Mouse (Mus musculus) kidney, postnatal 14 days (tissue): ENCODE results near the gene Cdk15.
A peak's percentile ranks its signal among the peaks of the same experiment; 100 is the strongest.

ENCODE experiments used
- DNase-seq: peaks from one replicate; pipeline ENCODE4 v3.0.0; 2022; ENCODE audit warnings: mixed read lengths

Cdk15 gene

GRCm38 (mm10) chr1:59333386-59333759, 76.7 kb downstream of the Cdk15 start:
- DNase-seq = no peak

- DNase-seq = no peak
Measured at GRCm38 (mm10) chr1:59333860-59334561, 77.3 kb downstream of the Cdk15 start.

GRCm38 (mm10) chr1:59334562-59334890, 77.8 kb downstream of the Cdk15 start:
- DNase-seq = no peak

GRCm38 (mm10) chr1:59336256-59336655, 79.5 kb downstream of the Cdk15 start:
- no peak for DNase-seq

GRCm38 (mm10) chr1:59340814-59341588, 84.3 kb downstream of the Cdk15 start:
- DNase-seq = no peak

- no peak for DNase-seq
Measured at GRCm38 (mm10) chr1:59341697-59342096, 85.0 kb downstream of the Cdk15 start.

GRCm38 (mm10) chr1:59342146-59342545, 85.4 kb downstream of the Cdk15 start:
- DNase-seq = no peak

- DNase-seq = no peak
Measured at GRCm38 (mm10) chr1:59352706-59353105, 96.0 kb downstream of the Cdk15 start.

GRCm38 (mm10) chr1:59355440-59355839, 98.7 kb downstream of the Cdk15 start:
- DNase-seq = no peak

GRCm38 (mm10) chr1:59359136-59359535, 102.4 kb downstream of the Cdk15 start:
- DNase-seq = no peak

- DNase-seq = no peak
Measured at GRCm38 (mm10) chr1:59360834-59361233, 104.1 kb downstream of the Cdk15 start.

- DNase-seq = no peak
Measured at GRCm38 (mm10) chr1:59361460-59361859, 104.8 kb downstream of the Cdk15 start.

GRCm38 (mm10) chr1:59361966-59362365, 105.3 kb downstream of the Cdk15 start:
- no peak for DNase-seq

GRCm38 (mm10) chr1:59364463-59365040, 107.8 kb downstream of the Cdk15 start:
- DNase-seq = no peak

- DNase-seq = peak; percentile 34
Measured at GRCm38 (mm10) chr1:59367928-59368648, 111.4 kb downstream of the Cdk15 start.

GRCm38 (mm10) chr1:59368649-59369319, 112.1 kb downstream of the Cdk15 start:
- DNase-seq = no peak

- no peak for DNase-seq
Measured at GRCm38 (mm10) chr1:59369320-59369685, 112.6 kb downstream of the Cdk15 start.

GRCm38 (mm10) chr1:59370355-59370950, 113.7 kb downstream of the Cdk15 start:
- DNase-seq = no peak

GRCm38 (mm10) chr1:59376021-59376548, 119.4 kb downstream of the Cdk15 start:
- DNase-seq = no peak

GRCm38 (mm10) chr1:59376557-59376956, 119.9 kb downstream of the Cdk15 start:
- DNase-seq = no peak

- no peak for DNase-seq
Measured at GRCm38 (mm10) chr1:59377312-59377711, 120.6 kb downstream of the Cdk15 start.

- no peak for DNase-seq
Measured at GRCm38 (mm10) chr1:59380926-59381325, 124.2 kb downstream of the Cdk15 start.
